Mouse (Mus musculus): Measurements from ENCODE around the gene Alkbh4.
"Not testable (repeated sequence)": the region's sequence is repeated elsewhere in the genome, so short reads cannot be mapped to it uniquely, and the experiment has no call there.

Gene Alkbh4

DNA sequence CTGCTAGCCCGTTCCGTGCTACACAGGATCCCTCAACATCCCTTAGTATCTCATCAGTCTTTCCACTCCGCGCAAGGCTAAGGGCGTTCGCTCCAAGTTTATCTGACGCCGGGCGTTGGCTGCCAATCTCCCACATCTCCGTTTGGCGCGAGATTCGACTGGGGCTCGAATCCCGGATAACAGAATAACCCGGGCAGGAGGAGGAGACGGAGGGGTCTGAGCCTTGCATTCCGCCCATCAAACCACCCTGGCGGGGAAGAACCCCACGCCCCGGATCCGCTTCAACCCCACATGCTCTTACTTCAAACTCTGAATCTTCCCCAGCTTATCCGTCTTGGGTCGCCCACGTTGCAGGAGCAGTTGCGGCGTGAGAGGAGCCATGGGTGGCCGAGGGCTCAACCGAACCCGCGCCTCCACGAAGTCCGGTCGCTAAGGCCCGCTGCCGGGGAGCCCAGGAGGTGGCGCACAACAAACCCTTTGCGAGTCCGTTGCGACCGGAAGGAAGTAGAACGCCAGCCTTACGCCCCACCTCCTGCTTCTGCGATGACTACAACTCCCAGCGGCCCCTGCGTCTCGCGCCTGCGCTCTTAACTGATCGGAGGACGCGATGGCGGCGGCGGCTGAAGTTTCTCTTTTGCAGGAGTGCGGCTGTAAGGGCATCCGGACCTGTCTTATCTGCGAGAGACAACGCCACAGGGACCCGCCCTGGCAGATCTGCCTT lies at the start of gene Alkbh4, which contains the start of gene Lrwd1:
Gene Alkbh4 (plus strand): TSS at position 576 of the 721 bp plus-strand sequence.
Gene Lrwd1 (minus strand): TSS at position 504 of the 721 bp plus-strand sequence.
- peak; percentile 97 to 98 for DNase-seq

DNA sequence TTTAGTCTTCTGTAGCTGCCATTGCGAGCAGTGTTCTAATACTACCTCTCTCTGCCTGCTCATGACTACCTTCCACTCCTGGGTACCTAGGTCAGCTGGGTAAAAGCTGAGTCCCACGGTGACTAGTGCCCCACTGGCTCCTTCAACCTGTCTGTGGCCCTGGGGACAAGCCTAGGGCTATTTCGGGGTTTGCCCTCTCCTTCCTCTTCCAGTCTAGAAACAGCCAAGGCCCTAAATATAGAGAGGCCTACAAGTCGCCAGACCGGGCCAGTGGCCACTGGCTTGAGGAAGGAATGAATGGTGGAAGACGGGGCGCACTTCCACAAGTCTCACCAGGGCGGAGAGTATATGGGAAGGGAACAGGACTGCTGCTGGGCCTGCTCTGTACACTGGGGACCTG lies 49.7 kb upstream of the Alkbh4 start:
- no peak for DNase-seq

DNA sequence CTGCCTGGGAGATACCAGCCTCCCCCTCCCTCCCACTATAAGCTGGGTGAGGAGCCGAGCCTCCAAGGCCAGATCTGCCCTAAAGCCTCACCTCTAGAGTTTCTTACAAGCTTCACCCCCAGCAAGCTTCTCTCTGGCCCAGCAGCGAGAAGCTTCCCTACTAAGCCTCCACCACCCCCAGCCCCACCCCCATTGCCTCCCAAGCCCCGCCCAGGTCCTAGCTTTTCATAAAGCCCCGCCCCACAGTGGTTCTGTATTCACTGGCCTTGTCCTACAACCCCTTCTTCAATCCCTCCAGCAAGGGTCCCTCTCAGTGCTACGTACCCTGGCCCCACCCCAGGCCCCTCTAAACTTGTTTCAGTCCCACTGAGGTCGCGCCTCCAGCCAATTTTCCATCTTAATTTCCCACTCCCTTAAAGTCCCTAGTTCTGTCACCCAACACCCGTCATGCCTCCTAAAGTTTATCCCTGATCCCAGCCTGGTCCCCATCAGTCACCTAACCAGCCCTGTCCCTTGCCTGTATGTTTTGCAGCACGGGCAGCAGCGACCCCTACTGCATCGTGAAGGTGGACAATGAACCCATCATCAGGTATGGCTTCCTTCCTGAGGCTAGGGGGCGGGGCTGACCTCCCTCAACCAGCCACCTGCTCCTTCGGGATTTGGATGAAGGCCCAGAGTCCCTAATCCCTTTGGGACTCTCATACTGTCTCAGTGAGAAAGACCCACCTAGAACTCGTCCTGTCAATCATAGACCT lies 46.9 kb upstream of the Alkbh4 start:
- no peak for DNase-seq

DNA sequence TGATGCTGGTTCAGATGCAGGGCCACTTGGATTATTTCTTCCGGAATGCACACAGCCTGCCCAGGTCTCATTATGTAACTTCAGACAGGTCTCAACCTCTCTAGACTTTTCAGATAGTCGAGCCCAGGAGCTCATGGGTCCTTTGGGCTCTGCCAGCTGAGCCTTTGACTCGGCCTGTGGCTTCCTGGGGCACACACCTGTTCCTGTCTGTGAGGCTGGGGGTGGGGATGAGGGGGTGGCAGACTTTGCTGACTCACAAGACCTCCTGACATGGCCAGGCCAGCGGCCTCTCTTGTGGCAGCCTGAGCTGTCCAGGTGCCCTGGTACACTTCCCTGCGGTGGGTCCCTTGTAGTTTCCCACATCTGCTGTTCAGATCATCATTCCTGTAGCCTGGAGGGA lies 44.0 kb upstream of the Alkbh4 start:
- DNase-seq, result no peak

GRCm38 (mm10) chr5:136094249-136095010 lies 41.5 kb upstream of the Alkbh4 start:
- DNase-seq, result no peak

GRCm38 (mm10) chr5:136095089-136095488 lies 40.9 kb upstream of the Alkbh4 start:
- DNase-seq, result no peak

- no peak for DNase-seq
Measured at GRCm38 (mm10) chr5:136098536-136098935, 37.4 kb upstream of the Alkbh4 start.

- DNase-seq, result peak; percentile 81 to 84
Measured at GRCm38 (mm10) chr5:136102099-136102820, 33.7 kb upstream of the Alkbh4 start.

- peak in 1 of 2 experiments; percentile 34 for DNase-seq
Measured at GRCm38 (mm10) chr5:136104511-136104910, 31.4 kb upstream of the Alkbh4 start.

- no peak for DNase-seq
Measured at GRCm38 (mm10) chr5:136108486-136108885, 27.5 kb upstream of the Alkbh4 start.

GRCm38 (mm10) chr5:136109042-136109441 lies 26.9 kb upstream of the Alkbh4 start:
- DNase-seq, result no peak

DNA sequence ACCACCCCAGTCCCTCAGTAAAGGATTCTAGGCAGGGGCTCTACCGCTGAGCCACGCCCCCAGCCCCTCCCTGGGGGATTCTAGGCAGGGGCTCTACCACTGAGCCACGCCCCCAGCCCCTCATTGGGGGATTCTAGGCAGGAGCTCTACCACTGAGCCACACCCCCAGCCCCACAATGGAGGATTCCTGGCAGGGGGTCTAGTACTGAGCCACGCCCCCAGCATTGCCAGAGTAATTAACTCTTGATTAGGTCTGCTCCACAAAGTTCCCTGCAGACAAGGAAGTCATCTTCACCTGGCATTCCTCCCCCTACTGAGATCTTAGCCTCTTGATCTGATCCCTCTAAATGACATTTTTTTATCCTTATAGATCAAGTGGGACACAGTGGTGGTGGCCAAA lies 22.4 kb upstream of the Alkbh4 start:
- not testable (repeated sequence) for DNase-seq

DNA sequence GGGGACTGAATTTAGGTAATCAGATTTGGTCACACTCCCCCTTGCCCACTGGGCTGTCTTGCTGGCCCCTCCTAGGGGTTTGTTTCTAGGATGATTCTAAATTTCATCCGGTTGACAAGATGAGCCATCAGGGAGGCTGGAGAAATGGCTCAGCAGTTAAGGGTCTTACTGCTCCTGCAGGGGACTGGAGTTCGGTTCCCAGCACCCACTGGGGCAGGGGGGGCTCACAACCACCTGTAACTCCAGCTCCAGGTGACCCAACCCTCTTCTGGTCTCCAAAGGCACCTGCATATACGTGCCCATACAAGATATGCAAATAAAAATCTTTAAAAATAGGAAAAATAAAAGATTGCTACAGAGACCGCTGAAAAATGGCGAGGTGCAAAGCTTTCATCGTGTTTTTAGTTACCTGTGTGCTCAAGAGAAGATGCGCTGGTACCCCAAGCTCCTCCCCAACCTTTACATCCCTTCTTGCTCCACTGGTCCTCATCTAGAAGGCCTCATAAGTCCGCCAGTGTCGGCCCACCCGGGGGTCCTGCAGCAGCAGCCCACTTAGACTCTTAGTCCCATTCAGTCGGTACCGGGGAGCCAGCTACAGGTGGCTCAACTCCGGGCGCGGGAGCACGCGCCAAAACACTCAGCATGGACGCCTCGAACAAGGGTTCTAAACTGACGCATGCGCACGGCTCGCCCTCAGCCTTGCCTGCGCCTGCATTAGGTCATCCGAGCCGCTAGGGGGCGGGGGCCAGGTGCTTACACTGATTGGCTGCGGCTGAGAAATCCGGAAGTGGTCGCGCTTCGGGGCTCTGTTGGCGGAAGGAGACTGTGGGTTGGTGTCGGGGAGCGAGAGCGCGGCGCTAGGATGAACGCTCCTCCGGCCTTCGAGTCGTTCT lies 19.8 kb upstream of the Alkbh4 start, which contains the start of gene Polr2j:
Gene Polr2j (plus strand): TSS at position 741 of the 893 bp plus-strand sequence.
- peak; percentile 95 to 97 for DNase-seq

GRCm38 (mm10) chr5:136116784-136117112 lies 19.2 kb upstream of the Alkbh4 start:
- DNase-seq, result no peak

DNA sequence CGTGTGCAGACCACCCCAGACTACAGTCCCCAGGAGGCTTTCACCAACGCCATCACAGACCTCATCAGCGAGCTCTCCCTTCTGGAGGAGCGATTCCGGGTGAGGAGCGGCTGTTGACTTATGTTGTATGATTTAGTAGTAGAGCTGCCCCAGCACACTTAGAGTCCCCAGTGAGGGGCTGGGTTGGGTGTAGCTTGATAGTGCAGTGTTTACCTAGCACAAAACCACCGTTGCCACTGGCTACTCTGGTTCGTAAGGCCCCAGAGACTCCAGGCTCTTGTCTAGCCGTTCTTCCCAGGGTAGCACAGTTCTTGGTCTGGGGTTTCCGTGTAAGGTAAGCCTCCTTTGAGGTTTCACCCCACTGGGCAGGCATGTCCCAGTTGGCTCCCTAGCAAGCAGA lies 13.8 kb upstream of the Alkbh4 start:
- DNase-seq, result no peak

DNA sequence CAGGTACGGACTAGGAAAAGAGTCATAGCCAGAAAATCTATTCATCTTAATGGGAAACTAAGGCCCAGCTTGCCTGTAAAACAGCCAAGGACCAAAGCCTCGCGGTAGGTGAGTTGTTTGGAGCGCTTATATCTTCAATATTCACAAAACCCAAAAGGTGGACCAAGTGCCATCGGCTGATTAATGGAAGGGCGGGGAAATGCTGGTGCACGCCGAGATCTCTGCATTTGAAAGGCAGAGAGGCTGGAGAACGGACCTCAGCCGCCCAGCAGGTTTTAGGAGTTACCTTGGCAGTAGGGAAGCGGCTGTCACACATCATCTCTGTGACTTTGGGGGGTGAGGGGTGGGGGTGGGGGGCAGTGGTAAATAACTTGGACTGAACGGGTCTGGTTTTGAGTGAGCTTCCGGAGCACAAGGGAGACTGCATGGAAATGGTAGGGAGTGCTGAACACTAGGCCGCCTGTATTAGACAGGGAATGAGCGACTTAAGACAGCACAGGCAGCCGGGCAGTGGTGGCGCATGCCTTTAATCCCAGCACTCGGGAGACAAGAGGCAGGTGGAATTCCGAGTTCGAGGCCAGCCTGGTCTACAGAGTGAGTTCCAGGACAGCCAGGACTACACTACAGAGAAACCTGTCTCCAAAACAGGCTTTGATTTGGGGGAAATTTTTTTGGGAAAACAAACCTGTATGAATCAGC lies 495 bp downstream of the Alkbh4 start:
- DNase-seq, result no peak

- peak; percentile 44 to 67 for DNase-seq
Measured at GRCm38 (mm10) chr5:136137658-136138274, 1.8 kb downstream of the Alkbh4 start.

GRCm38 (mm10) chr5:136139393-136139792 lies 3.4 kb downstream of the Alkbh4 start:
- DNase-seq, result no peak

DNA sequence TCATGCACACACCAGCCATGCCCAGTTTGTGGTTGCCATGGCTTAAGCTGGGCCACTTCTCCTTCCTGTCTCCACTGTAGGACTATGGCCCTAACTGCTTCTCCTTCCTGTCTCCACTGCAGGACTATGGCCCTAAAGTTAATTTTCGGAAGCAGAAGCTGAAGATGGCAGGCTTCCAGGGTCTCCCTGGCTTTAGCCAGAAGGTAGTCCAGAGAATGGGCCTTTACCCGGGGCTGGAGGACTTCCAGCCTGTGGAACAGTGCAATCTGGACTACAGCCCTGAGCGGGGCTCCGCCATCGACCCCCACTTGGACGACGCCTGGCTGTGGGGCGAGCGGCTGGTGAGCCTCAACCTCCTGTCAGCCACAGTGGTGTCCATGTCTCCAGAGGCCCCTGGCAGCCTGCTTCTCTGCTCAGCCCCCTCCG lies 4.1 kb downstream of the Alkbh4 start:
- DNase-seq, result no peak

DNA sequence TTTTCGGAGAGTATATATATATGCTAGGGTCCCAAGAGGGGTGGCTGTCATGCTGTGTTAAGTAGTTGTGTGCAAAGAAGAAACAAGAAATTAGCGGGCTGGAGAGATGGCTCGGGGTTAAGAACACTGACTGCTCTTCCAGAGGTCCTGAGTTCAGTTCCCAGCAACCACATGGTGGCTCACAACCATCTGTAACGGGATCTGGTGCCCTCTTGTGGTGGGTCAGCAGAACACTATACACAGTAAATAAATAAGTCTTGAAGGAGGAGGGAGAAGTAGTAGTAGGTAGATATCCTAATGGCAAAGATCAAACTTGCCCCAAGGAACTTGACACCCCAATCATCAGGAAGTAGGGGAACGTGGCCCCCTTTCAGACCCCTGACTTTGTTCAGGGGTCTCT lies 6.8 kb downstream of the Alkbh4 start:
- DNase-seq, result no peak

All from lung, postnatal 4 days (tissue).